Mouse (Mus musculus): Measurements from ENCODE around the gene Cops4. TPM values are rescaled to one million over a fixed set of nuclear protein-coding genes. Genes with fewer than 3 reads are reported as not detected.

Gene Cops4
- polyA plus RNA-seq, 1 experiment from 2014 or later, result 212 TPM

GRCm38 (mm10) chr5:100590505-100590904 lies 72.4 kb downstream of the Cops4 start:
- Histone ChIP-seq H3K36me3 (ENCODE audit: control insufficient read depth, insufficient read depth, low read length) (no peaks in the 10 kb centered on the region), H3K27ac (ENCODE audit: low read depth, low read length) (no peak overlapping the region), H3K4me1 (ENCODE audit: control insufficient read depth, insufficient read depth, low read length) (no peaks in the 10 kb centered on the region), H3K27me3 (ENCODE audit: control insufficient read depth, insufficient read depth, low read length) (no peaks in the 10 kb centered on the region), H3K4me2 (replicated peaks; ENCODE audit: low read depth, low read length) (no peak overlapping the region), H3K4me3 (ENCODE audit: low read length) (no peak overlapping the region), H3K9me3 (ENCODE audit: control insufficient read depth, low read length) (no peaks in the 10 kb centered on the region), H3K9ac (ENCODE audit: low read depth, low read length) (no peak overlapping the region)
- no peak for ATAC-seq (ENCODE audit: low FRiP score, low TSS enrichment)
- 68% methylated on average over 5 of the region's 5 CpGs for WGBS

- no peak overlapping the region for H3K27ac ChIP-seq (ENCODE audit: low read depth, low read length)
- no peak overlapping the region for H3K9ac ChIP-seq (ENCODE audit: low read depth, low read length)
- no peak overlapping the region for H3K4me3 ChIP-seq (ENCODE audit: low read length)
- no peak for ATAC-seq (ENCODE audit: low FRiP score, low TSS enrichment)
- H3K4me2 ChIP-seq (replicated peaks; ENCODE audit: low read depth, low read length), result no peak overlapping the region
- WGBS, result 85% methylated on average over 13 of the region's 13 CpGs
- no peaks in the 10 kb centered on the region for H3K27me3 ChIP-seq (ENCODE audit: control insufficient read depth, insufficient read depth, low read length)
- H3K9me3 ChIP-seq (ENCODE audit: control insufficient read depth, low read length), result no peaks in the 10 kb centered on the region
- no peaks in the 10 kb centered on the region for H3K36me3 ChIP-seq (ENCODE audit: control insufficient read depth, insufficient read depth, low read length)
- H3K4me1 ChIP-seq (ENCODE audit: control insufficient read depth, insufficient read depth, low read length), result no peaks in the 10 kb centered on the region
Measured at GRCm38 (mm10) chr5:100594803-100595467, 76.8 kb downstream of the Cops4 start.

- Histone ChIP-seq H3K9ac (ENCODE audit: low read depth, low read length) (no peak overlapping the region), H3K4me3 (ENCODE audit: low read length) (no peak overlapping the region), H3K27me3 (ENCODE audit: control insufficient read depth, insufficient read depth, low read length) (no peaks in the 10 kb centered on the region), H3K27ac (ENCODE audit: low read depth, low read length) (no peak overlapping the region), H3K36me3 (ENCODE audit: control insufficient read depth, insufficient read depth, low read length) (no peaks in the 10 kb centered on the region), H3K4me2 (replicated peaks; ENCODE audit: low read depth, low read length) (no peak overlapping the region), H3K9me3 (ENCODE audit: control insufficient read depth, low read length) (no peaks in the 10 kb centered on the region), H3K4me1 (ENCODE audit: control insufficient read depth, insufficient read depth, low read length) (no peaks in the 10 kb centered on the region)
- no peak for ATAC-seq (ENCODE audit: low FRiP score, low TSS enrichment)
- WGBS, result 83% methylated on average over 6 of the region's 6 CpGs
Measured at GRCm38 (mm10) chr5:100595999-100596398, 77.9 kb downstream of the Cops4 start.

Small RNA genes lying within 50 kb of the gene (microRNA-seq; reads per million reads assigned to microRNA genes)
- not detected for gene Gm23222

Other genes with a start within 250 kb of the Cops4 start
- gene Sec31a, start 102.1 kb upstream of the Cops4 start, polyA plus RNA-seq (2014; fragmentation: Nextera tagmentation; extraction: Ambion mirVana), result 111 and 163 TPM in 2 replicates
- 12.1 and 16.8 TPM in 2 replicates for gene Lin54, start 17.7 kb upstream of the Cops4 start, polyA plus RNA-seq (2014; fragmentation: Nextera tagmentation; extraction: Ambion mirVana)
- gene Plac8, start 53.9 kb downstream of the Cops4 start, polyA plus RNA-seq (2014; fragmentation: Nextera tagmentation; extraction: Ambion mirVana), result 105 and 140 TPM in 2 replicates
- 62.0 and 76.4 TPM in 2 replicates for gene Coq2, start 156.8 kb downstream of the Cops4 start, polyA plus RNA-seq (2014; fragmentation: Nextera tagmentation; extraction: Ambion mirVana)
- 2.4 and 3.5 TPM in 2 replicates for gene Hpse, start 201.4 kb downstream of the Cops4 start, polyA plus RNA-seq (2014; fragmentation: Nextera tagmentation; extraction: Ambion mirVana)

All from kidney, embryonic 14.5 days (tissue).